Mouse (Mus musculus): Measurements from ENCODE around the gene Mindy1.

DNA sequence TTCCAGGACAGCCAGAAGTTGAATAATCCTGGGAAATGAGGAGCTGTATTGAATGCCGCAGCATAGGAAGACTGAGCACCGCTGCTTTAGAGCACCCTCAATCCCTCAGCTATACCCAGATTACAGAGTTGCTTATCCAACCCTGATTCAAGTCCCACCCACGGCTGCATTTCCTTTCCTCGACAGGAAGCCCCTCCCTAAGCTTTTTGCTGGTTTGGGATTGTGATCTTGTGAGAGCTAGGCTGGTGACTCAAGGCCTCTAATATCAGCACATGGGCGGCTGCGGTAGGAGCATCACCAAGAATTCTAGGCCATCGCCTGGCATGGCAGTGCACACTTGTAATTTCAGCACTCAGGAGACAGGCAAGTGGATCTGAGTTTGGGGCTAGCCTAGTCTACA lies 5.4 kb downstream of the Mindy1 start:
- TF ChIP-seq CTCF (IDR thresholded peaks at IDR 0.05; ENCODE audit: extremely low read depth, insufficient read depth, low read length) (no peak), POLR2A (IDR thresholded peaks at IDR 0.05; ENCODE audit: extremely low read depth, insufficient read depth, low read length) (no peak)

Data from cortical plate, adult 2 months (tissue).